Mouse (Mus musculus) right cerebral cortex, adult 18-20 months (tissue): ENCODE measurements at regions not wholly inside any gene's neighbourhood (a gene's known extent, or its start where the extent isn't known, plus 50 kb on each side); places are given as distances from the start of the nearest gene placed in this dataset.

ENCODE experiments used
- DNase-seq: peaks from one replicate; pipeline ENCODE4 v3.0.0; 2022; ENCODE audit warnings: mixed read lengths

GRCm38 (mm10) chr6:19015868-19016267, 149.8 kb downstream of the Ankrd7 start:
- DNase-seq: peak; percentile 3

- no peak for DNase-seq
Observed at GRCm38 (mm10) chr6:19018166-19018769, 152.2 kb downstream of the Ankrd7 start.

DNA sequence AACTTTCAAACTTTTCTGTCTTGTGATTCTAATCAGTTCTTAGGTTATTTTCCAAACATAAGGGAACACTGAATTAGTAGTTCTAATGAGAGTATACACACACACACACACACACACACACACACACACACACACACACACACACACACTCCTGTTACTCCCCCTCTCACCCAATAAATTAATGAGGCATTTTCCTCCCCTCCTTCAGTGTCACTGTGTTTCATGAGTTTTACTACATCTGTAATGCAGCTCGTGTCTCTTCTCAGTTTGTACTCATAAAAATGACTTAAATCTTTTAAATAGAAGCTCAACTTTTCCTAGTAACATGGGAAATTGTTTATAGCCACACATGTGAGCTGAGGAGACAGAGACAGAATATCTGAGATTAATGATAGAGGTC, 168.2 kb downstream of the Ankrd7 start:
- no peak for DNase-seq
